Mouse (Mus musculus) right cerebral cortex, postnatal 36 days (tissue): ENCODE data around the gene Slc22a14.
"Not testable (repeated sequence)": the region's sequence is repeated elsewhere in the genome, so short reads cannot be mapped to it uniquely, and the experiment has no call there.

Experiments
- DNase-seq, 2 experiments: peaks; one replicate each; pipeline ENCODE4 v3.0.0; 2022; ENCODE audit warnings: low spot score in 2 of 2, mixed read lengths in 1 of 2

Gene Slc22a14

GRCm38 (mm10) chr9:119322289-119323259 lies 42.8 kb downstream of the Slc22a14 start, which contains the start of gene Oxsr1:
Oxsr1 (minus strand) TSS chr9:119322427.
- peak; percentile 99 for DNase-seq

GRCm38 (mm10) chr9:119321392-119322229 lies 43.7 kb downstream of the Slc22a14 start:
- DNase-seq: peak in 1 of 2 experiments; percentile 15

DNA sequence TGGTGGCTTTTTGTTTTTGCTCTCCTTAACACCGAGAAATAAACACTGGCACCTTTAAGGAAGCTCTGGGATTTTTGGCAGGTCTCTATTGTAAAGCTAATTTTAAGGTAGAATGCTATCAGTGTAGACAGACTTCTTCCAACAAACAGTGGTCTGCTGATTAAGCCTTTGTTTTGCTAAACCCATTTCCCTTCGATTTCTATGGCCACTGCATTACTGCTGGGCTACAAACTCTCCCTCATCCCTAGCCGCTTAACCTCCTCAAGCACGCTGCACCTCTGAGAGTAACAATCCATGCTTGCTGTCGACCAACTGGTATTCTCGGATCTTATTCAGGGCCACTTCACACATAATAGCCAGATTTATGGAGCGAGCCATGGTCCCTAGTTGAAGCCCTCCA lies 44.4 kb downstream of the Slc22a14 start:
- DNase-seq: no peak

DNA sequence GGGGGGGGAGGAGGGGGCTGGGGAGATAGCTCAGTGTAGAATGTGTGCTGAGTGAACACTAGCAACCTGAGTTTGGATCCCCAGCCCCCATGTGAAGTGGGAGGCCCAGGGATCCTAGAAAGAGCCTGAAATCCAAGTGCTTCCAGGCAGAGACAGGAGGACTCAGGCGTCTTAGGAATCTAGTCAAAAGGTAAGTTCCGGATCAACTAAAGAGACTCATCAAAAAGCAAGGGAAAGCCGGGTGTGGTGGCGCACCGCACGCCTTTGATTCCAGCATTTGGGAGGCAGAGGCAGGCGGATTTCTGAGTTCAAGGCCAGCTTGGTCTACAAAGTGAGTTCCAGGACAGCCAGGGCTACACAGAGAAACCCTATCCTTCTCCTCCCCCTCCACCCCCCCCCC lies 44.9 kb downstream of the Slc22a14 start:
- no peak for DNase-seq

DNA sequence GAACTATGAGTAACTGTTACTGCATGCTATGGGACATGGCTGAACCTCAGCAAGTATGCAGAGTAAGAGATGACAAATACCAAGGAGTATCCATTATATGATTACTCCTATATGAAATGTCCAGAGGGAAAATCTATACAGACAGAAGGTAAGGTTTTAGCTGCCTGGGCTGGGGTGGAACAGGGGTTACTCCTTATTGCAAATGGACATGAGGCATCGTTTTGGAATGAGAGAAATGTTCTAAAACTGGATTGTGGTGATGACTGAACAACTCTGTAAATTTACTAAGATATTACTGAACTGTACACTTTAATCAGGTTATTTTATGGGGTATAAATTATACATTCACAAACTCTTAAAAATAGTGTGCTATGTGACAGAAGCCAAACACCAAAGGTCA lies 46.5 kb downstream of the Slc22a14 start:
- no peak for DNase-seq

DNA sequence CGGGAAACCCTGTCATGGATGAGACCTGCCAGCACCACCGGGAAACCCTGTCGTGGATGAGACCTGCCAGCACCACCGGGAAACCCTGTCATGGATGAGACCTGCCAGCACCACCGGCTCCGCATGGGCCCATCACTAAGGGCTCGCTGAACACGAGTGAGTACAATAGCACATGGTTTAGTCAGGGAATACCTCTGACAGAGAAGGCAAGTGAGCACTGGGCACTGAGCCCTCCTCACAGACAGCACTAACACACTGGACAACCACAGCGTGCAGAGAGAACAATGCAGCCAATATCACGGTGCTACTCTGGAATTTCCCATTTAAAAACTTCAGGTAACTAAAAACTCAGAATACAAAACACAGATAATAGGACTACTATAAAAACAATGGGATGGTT lies 52.3 kb downstream of the Slc22a14 start:
- DNase-seq: no peak

GRCm38 (mm10) chr9:119309067-119309466 lies 56.3 kb downstream of the Slc22a14 start:
- DNase-seq: no peak

GRCm38 (mm10) chr9:119305863-119306262 lies 59.5 kb downstream of the Slc22a14 start:
- no peak for DNase-seq

DNA sequence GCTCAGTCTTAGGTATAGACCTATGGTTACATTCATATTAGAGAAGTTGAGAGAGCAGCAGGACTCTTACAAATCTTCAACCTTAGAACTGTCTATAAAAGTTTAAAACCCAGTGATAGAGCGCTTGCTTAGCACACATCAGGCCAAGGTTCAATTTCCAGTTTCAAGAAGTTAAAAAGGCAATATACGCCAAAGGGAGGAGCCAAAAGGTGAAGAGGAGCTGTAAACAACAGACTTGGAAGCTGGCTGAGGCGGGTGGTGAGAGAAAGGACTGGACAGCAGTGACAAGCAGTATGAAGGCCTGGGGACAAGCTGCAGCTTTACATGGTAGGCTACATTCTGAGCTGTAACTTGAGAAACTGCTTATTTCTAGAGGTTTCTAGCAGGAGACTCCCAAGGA lies 66.8 kb downstream of the Slc22a14 start:
- no peak for DNase-seq

DNA sequence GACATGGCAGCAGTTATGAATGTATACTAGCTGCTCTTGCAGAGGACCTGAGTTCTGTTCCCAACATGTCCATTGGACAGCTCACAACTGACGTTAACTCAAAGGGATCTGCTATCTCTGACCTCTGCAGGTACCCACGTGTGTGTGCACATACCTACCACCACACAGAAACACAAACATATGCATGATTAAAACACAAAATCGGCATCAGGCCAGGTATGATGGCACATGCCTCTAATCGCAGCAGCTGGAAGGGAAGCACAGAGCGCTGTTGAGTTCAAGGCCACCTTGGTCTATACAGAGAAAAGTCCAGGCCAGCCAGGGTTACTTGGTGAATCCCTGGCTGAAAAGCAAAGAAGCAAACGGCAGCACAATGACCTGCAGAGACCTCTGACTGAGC lies 67.7 kb downstream of the Slc22a14 start:
- no peak for DNase-seq

DNA sequence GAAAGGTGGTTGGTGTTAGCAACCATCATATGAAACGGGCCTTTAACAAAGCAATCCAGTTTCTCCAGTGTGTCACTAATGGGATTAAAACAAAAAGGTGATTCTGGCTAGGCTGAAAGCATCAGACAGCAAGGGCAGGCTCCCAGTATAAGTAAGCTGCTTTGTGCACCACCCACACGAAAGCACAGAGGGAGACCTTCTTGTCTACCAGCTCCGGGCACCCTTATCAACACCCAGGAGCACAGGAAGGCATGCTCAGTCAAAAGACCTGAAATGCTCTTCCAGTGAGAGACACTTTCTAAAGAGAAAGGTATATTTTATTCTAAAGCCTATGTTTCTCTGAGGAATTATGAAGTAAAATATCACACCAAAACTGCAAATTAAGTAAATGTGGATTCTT lies 74.6 kb downstream of the Slc22a14 start:
- DNase-seq: no peak

DNA sequence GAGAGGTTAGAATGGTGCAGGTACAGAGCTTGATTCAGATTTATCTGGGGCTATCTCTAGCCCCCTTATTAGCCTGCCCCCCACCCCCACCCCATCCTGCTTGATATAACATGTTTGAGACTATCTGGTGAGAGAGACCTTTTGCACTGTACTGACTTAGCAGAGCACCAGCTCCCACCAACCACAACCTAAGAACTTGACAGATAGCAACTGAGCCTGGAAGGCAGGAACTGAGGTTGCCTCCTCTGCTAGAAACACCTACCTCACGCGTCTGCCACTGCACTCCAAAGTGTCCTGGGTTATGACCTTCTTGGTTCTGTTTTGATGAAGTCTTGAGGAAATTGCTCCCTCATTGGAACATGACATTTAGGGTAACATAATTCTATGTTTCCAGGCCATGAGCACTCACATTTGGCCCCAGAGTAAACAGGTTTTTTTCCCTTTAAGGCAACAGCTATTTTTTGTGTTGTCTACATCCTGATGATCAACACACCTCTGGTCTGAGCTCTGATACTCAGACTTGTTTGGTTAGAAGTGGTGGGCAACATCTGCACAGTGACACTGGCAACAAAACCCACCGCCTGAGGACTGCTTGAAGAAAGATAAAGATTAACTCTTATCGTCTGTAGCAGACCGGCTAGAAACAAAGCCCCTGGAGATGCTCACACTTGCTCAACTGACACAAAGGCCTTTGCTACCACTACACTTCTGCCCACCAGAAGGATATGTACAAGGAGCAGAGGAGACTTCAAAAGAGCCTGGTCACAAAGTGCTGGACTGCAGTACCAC lies 84.3 kb downstream of the Slc22a14 start:
- DNase-seq: no peak

DNA sequence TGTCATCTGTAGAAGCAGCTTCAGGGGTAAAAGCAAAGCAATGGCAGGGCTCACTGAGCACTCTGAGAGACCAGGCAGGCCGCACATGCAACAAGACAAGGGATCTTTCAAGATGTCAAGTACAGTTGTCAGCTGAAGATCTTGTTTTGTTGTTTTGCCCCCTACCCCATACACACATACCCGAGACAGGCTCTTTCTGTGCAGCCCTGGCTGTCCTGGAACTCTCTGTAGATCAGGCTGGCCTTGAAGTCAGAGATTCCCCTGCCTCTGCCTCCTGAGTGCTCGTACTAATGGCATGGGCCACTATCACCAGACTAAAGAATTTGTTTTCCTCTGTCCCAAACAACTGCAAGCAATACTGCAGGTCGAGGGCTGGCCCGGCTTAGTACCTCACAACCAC lies 87.3 kb downstream of the Slc22a14 start:
- DNase-seq: no peak

DNA sequence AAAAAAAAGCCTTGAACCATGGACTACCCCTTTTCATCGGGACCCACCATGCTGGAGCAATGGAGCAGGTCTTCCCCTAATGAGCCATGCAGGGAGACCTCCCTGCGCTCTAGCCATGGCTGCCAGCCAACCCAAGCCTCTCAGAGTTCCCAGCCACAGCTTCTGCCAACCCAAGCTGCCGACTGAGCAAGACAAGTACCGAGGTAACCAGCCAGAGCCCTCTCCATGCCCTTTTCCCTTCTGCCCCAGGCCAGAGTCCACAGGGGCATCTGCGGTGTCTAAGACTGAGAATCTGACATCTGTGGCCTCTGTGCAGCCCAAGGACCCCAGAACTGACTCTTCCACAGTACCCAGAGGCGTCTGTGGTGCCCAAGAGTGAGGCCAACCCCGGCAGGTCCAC lies 89.0 kb downstream of the Slc22a14 start:
- no peak for DNase-seq

- DNase-seq: not testable (repeated sequence)
Measured at GRCm38 (mm10) chr9:119274814-119275213, 90.5 kb downstream of the Slc22a14 start.

- peak in 1 of 2 experiments; percentile 30 for DNase-seq
Measured at GRCm38 (mm10) chr9:119271496-119271895, 93.9 kb downstream of the Slc22a14 start.

GRCm38 (mm10) chr9:119268588-119269145 lies 96.7 kb downstream of the Slc22a14 start:
- DNase-seq: peak; percentile 17 to 41

GRCm38 (mm10) chr9:119268120-119268519 lies 97.2 kb downstream of the Slc22a14 start:
- DNase-seq: no peak

DNA sequence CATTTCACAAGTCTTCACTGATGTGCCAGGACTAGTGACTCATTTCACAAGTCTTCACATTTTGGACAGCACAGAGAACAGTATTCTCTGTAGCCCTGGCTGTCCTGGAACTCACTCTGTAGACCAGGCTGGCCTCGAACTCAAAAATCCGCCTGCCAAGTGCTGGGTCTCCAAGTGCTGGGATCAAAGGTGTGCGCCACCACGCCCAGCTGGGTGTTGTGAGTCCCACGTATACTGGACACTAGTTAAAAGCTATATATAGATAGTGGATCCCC lies 99.3 kb downstream of the Slc22a14 start:
- not testable (repeated sequence) for DNase-seq

DNA sequence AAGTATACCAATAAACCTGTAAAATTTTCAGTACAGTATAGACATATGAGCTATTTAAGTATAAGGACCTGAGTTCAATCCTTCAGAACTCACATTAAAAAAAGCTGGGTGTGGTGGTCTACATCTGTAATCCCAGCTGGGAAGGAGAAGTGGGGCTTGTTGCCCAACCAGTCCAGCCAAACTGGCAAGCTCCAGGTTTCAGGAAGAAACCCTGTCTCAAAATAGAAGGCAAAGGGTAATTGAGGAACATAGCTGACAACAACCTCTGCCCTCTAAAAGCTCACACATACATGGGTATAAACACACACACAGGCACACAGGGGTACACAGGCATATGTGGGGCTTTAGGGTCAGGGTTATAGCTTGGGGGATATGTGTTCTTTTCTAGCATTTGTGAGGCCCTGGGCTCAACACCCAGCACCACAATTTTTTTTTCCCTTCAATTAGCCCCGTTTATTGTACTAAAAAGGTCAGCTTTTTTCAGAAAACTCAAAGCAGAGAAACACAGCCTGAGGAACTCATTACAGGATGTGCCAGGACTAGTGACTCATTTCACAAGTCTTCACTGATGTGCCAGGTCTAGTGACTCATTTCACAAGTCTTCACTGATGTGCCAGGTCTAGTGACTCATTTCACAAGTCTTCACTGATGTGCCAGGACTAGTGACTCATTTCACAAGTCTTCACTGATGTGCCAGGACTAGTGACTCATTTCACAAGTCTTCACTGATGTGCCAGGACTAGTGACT lies 99.8 kb downstream of the Slc22a14 start:
- not testable (repeated sequence) for DNase-seq

DNA sequence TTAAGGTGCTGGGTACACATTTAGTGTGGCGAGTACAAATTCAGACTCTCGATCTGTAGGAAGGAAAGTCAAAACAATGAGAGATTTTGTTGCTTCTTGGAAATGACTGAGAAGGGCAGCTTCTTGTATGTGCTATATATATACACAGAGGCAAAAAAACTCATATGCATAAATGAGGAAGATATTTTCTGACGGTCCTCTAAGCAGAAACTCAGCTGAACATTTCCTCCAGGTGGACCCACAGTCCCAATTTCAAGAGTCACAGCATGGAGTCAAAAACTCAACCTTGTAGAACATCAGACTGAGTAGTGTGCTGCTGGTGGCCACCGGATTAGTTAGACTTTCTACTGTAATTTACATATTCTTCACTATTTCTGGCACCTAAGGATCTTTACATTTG lies 102.3 kb downstream of the Slc22a14 start:
- DNase-seq: no peak
